Mouse (Mus musculus) forebrain, embryonic 14.5 days (tissue): Measurements from ENCODE around the gene Ms4a14. TPM values are rescaled to one million over a fixed set of nuclear protein-coding genes. Genes with fewer than 3 reads are reported as not detected.

Experiments used
- polyA plus RNA-seq: library from polyadenylated mRNA; unstranded; fragments of >200 nt; fragmentation: Nextera tagmentation; extraction: Ambion mirVana; gene quantifications from 2 replicates; pipeline ENCODE4 v1.2.1, GENCODE M21; 2014

The Ms4a14 gene
- polyA plus RNA-seq, 1 experiment from 2014 or later: not detected

Other genes starting within 250 kb of the Ms4a14 start
- gene Ms4a8a, start 233.4 kb downstream of the Ms4a14 start, polyA plus RNA-seq: not detected in 2 replicates
- gene 1700017D01Rik, start 183.6 kb downstream of the Ms4a14 start, polyA plus RNA-seq: not detected in 2 replicates
- gene 1700025F22Rik, start 149.1 kb downstream of the Ms4a14 start, polyA plus RNA-seq: not detected in 2 replicates
- gene Ms4a13, start 117.7 kb downstream of the Ms4a14 start, polyA plus RNA-seq: not detected in 2 replicates
- gene Ms4a12, start 82.0 kb downstream of the Ms4a14 start, polyA plus RNA-seq: not detected in 2 replicates
- gene Ms4a1, start 48.2 kb downstream of the Ms4a14 start, polyA plus RNA-seq: not detected in 2 replicates
- not detected in 2 replicates for gene Ms4a5, start 30.6 kb downstream of the Ms4a14 start, polyA plus RNA-seq
- 2.4 and 3.1 TPM in 2 replicates for gene Ms4a7, start 21.7 kb upstream of the Ms4a14 start, polyA plus RNA-seq
- 0.46 and 0.57 TPM in 2 replicates for gene Ms4a4a, start 61.1 kb upstream of the Ms4a14 start, polyA plus RNA-seq
- gene Ms4a4c, start 90.3 kb upstream of the Ms4a14 start, polyA plus RNA-seq: not detected in 2 replicates
- gene Ms4a4b, start 129.1 kb upstream of the Ms4a14 start, polyA plus RNA-seq: not detected in 2 replicates
- gene Ms4a6c, start 154.9 kb upstream of the Ms4a14 start, polyA plus RNA-seq: 1.6 and 2.3 TPM in 2 replicates
- not detected in 2 replicates for gene Gm8369, start 171.5 kb upstream of the Ms4a14 start, polyA plus RNA-seq
- gene Ms4a6b, start 202.1 kb upstream of the Ms4a14 start, polyA plus RNA-seq: 2.8 and 3.1 TPM in 2 replicates
- gene Ms4a4d, start 222.3 kb upstream of the Ms4a14 start, polyA plus RNA-seq: not detected in 2 replicates